Mouse (Mus musculus) heart, adult 8-10 months (tissue): Measurements from ENCODE around the gene Zfp935. TPM values are rescaled to one million over a fixed set of nuclear protein-coding genes. Genes with fewer than 3 reads are reported as not detected.
"Not testable (repeated sequence)": the region's sequence is repeated elsewhere in the genome, so short reads cannot be mapped to it uniquely, and the experiment has no call there.

Experiments
- DNase-seq: peaks from one replicate; pipeline ENCODE4 v3.0.0; 2022; ENCODE audit warnings: low spot score
- microRNA-seq: library from miRNA; unstranded; fragments of <30 nt; microRNA quantifications from one replicate; pipeline ENCODE4 v1.2.0, GENCODE M21; 2022
- total RNA-seq, 4 experiments: library from RNA; stranded (reverse); gene quantifications; 2 replicates each; pipeline ENCODE4 v1.2.4; 2022

The Zfp935 gene
- total RNA-seq: under 1 TPM in 1 of 4 experiments, not detected in 3; 0.66 TPM

GRCm38 (mm10) chr13:62558189-62559110, at the start of gene Zfp935:
Zfp935 (minus strand) TSS chr13:62558511.
- peak; percentile 85 for DNase-seq

GRCm38 (mm10) chr13:62571099-62571498, 12.8 kb upstream of the Zfp935 start, which contains the start of gene Zfp934:
Zfp934 (minus strand) TSS chr13:62571199.
- DNase-seq: not testable (repeated sequence)

GRCm38 (mm10) chr13:62561696-62562095, 3.4 kb upstream of the Zfp935 start:
- not testable (repeated sequence) for DNase-seq

GRCm38 (mm10) chr13:62530129-62530528, 28.2 kb downstream of the Zfp935 start:
- not testable (repeated sequence) for DNase-seq

GRCm38 (mm10) chr13:62510641-62511420, 47.5 kb downstream of the Zfp935 start:
- not testable (repeated sequence) for DNase-seq

- not testable (repeated sequence) for DNase-seq
These were observed 85.7 kb downstream of the Zfp935 start for GRCm38 (mm10) chr13:62472661-62473060.

GRCm38 (mm10) chr13:62469947-62470346, 88.4 kb downstream of the Zfp935 start:
- peak; percentile 16 for DNase-seq

- peak; percentile 92 for DNase-seq
These were observed 91.6 kb downstream of the Zfp935 start, which contains the start of gene Gm49359 for GRCm38 (mm10) chr13:62466424-62467334. Gm49359 (minus strand) TSS chr13:62466832.

Small RNA genes lying within 50 kb of the gene (microRNA-seq; reads per million reads assigned to microRNA genes)
- not detected for gene Gm22256

Other genes with a start within 250 kb of the Zfp935 start
- gene Gm3604, start 175.3 kb downstream of the Zfp935 start, total RNA-seq: under 1 TPM; 0.37 to 0.68 (median 0.56) TPM
- gene Gm49359, start 91.7 kb downstream of the Zfp935 start, total RNA-seq: 1 to 10 TPM; 5.1 to 7.0 (median 6.1) TPM
- gene Zfp934, start 12.7 kb upstream of the Zfp935 start, total RNA-seq: 1 to 10 TPM; 3.4 to 5.5 (median 5.1) TPM
- 1 to 10 TPM in 3 of 4 experiments, under 1 TPM in 1; 0.54 to 2.6 (median 1.5) TPM for gene 6720489N17Rik, start 65.7 kb upstream of the Zfp935 start, total RNA-seq
- 1 to 10 TPM; 2.0 to 2.4 (median 2.2) TPM for gene Platr25, start 202.2 kb upstream of the Zfp935 start, total RNA-seq
- 1 to 10 TPM in 1 of 4 experiments, under 1 TPM in 3; 0.57 to 1.9 (median 0.78) TPM for gene Gm5141, start 227.3 kb upstream of the Zfp935 start, total RNA-seq